Mouse (Mus musculus) limb, embryonic 11.5 days (tissue): ENCODE data around the gene Notum. TPM values are rescaled to one million over a fixed set of nuclear protein-coding genes. Genes with fewer than 3 reads are reported as not detected.

Experiments used
- ATAC-seq: fragments of 200-750 bp; cut with Nextera tagmentation; 2 replicates; pipeline ENCODE4 v1.8.0; 2017; ENCODE audit warnings: low read depth; ENCODE audit not compliant: insufficient number of reproducible peaks, low FRiP score, low TSS enrichment
- DNase-seq: peaks from one replicate; pipeline ENCODE4 v3.0.0-alpha.2; 2015; ENCODE audit warnings: low spot score
- H3K27ac ChIP-seq: fragments of 300-500 bp; sonication (generic); replicated peaks from 2 replicates; pipeline ENCODE4 v1.5.1; 2014; ENCODE audit warnings: low read depth, mild to moderate bottlenecking, low read length
- H3K27me3 ChIP-seq: fragments of 300-500 bp; sonication (generic); 2 replicates; pipeline ENCODE4 v1.6.1; 2014; ENCODE audit warnings: mild to moderate bottlenecking, low read length, mixed read lengths; ENCODE audit not compliant: control insufficient read depth, insufficient read depth
- H3K36me3 ChIP-seq: fragments of 300-500 bp; sonication (generic); 2 replicates; pipeline ENCODE4 v1.6.1; 2014; ENCODE audit warnings: mild to moderate bottlenecking, low read length, moderate library complexity, mixed read lengths; ENCODE audit not compliant: control insufficient read depth, insufficient read depth
- H3K4me1 ChIP-seq: fragments of 300-500 bp; sonication (generic); 2 replicates; pipeline ENCODE4 v1.6.1; 2014; ENCODE audit warnings: low read length, mixed read lengths; ENCODE audit not compliant: control insufficient read depth, insufficient read depth
- H3K4me2 ChIP-seq: fragments of 300-500 bp; sonication (generic); 2 replicates; pipeline ENCODE4 v1.6.1; 2014; ENCODE audit warnings: low read depth, mild to moderate bottlenecking, moderate library complexity; ENCODE audit not compliant: severe bottlenecking
- H3K4me3 ChIP-seq: fragments of 300-500 bp; sonication (generic); 2 replicates; pipeline ENCODE4 v1.5.1; 2014; ENCODE audit warnings: low read depth, low read length
- H3K9ac ChIP-seq: fragments of 300-500 bp; sonication (generic); 2 replicates; pipeline ENCODE4 v1.6.1; 2014; ENCODE audit warnings: mild to moderate bottlenecking, low read length
- H3K9me3 ChIP-seq: fragments of 300-500 bp; sonication (generic); 2 replicates; pipeline ENCODE4 v1.6.1; 2016; ENCODE audit warnings: low read length; ENCODE audit not compliant: control insufficient read depth
- WGBS: fragments of 180-500 bp; shearing (Covaris S2); extraction: QIAGEN DNeasy Blood & Tissue Kit; methylation state at CpG from one replicate; pipeline ENCODE4 v1.1.7; 2014; 5-methylcytosine and 5-hydroxymethylcytosine counted together
- microRNA-seq: library from miRNA; unstranded; fragments of <30 nt; microRNA quantifications from one replicate; pipeline ENCODE4, GENCODE M21; 2016
- polyA plus RNA-seq: library from polyadenylated mRNA; unstranded; fragments of >200 nt; fragmentation: Nextera tagmentation; extraction: Ambion mirVana; gene quantifications from 2 replicates; pipeline ENCODE4 v1.2.1, GENCODE M21; 2014

Notum gene
- polyA plus RNA-seq, 1 experiment from 2014 or later: 7.5 TPM

DNA sequence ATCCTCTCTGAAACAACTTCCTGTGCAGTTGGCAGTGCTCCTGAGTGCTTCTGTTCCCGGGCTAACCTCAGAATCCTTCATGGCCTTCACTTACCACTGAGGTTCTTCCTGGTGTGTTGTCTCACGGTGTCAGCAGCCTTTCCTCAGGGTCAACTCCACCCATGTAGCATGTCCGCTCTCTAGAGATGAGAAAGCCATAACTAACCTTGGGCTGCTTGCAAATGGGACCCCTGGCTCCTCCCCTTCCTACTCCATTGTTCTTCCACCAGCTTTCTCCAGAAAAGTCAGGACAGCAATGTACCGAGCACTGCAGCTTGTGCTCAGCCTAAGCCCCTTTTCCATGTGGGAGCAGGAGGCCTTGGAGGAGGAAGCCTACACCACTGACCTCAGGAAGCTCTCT, 54.2 kb downstream of the Notum start:
- Histone ChIP-seq H3K4me1 (peaks cover 6% of the 10 kb centered on the region; the same call in 1 of the 2 replicates), H3K27me3 (0 out of 2 replicates have a peak, but pooled peaks cover 10% of the 10 kb centered on the region), H3K36me3 (peaks cover 12% of the 10 kb centered on the region), H3K4me2 (no peak overlapping the region), H3K4me3 (no peak overlapping the region), H3K9me3 (no peaks in the 10 kb centered on the region), H3K27ac (no peak overlapping the region), H3K9ac (no peak overlapping the region)
- DNase-seq (no peak), ATAC-seq (no peak)
- 79% methylated on average over 4 of the region's 4 CpGs for WGBS

DNA sequence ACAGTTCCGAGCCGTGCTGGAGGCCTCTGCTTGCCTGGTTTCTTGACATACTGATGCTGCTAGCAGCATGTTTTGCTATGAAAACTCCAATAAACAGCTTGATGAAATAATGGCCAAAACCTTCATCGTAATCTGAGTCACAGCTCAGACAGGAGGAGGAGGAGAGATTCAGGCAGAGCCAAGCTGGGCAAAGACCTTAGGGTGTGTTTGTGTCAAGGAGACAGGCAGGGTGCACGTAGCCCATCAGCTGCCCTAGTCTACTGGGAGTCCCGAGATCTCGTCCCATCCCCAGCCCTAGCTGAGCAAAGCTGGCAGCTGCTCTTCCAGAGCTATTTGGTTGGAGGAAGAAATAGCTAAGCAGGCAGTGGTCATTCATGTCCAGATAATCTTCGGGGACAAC, 55.3 kb downstream of the Notum start:
- no peak overlapping the region for H3K9ac ChIP-seq
- 0 out of 2 replicates have a peak, but pooled peaks cover 10% of the 10 kb centered on the region for H3K27me3 ChIP-seq
- no peak overlapping the region for H3K4me3 ChIP-seq
- no peak for DNase-seq
- no peak overlapping the region for H3K27ac ChIP-seq
- peaks cover 6% of the 10 kb centered on the region; the same call in 1 of the 2 replicates for H3K4me1 ChIP-seq
- no peak for ATAC-seq
- H3K4me2 ChIP-seq: no peak overlapping the region
- H3K36me3 ChIP-seq: peaks cover 12% of the 10 kb centered on the region
- WGBS: 91% methylated on average over 7 of the region's 7 CpGs
- H3K9me3 ChIP-seq: no peaks in the 10 kb centered on the region

Small RNAs within 50 kb of the gene (microRNA-seq; reads per million reads assigned to microRNA genes)
- gene Mir6936: not detected

Other genes with a start within 250 kb of the Notum start
- 47.1 and 51.1 TPM in 2 replicates for gene Nploc4, start 223.5 kb downstream of the Notum start, polyA plus RNA-seq
- not detected in 2 replicates for gene Tspan10, start 218.5 kb downstream of the Notum start, polyA plus RNA-seq
- 0.19 TPM in 1 of 2 replicates, not detected in the other for gene Pde6g, start 207.7 kb downstream of the Notum start, polyA plus RNA-seq
- gene Oxld1, start 203.1 kb downstream of the Notum start, polyA plus RNA-seq: 11.5 and 11.9 TPM in 2 replicates
- gene Ccdc137, start 203.1 kb downstream of the Notum start, polyA plus RNA-seq: 32.6 and 36.4 TPM in 2 replicates
- 56.6 and 58.3 TPM in 2 replicates for gene Arl16, start 193.6 kb downstream of the Notum start, polyA plus RNA-seq
- 166 and 177 TPM in 2 replicates for gene Mrpl12, start 176.6 kb downstream of the Notum start, polyA plus RNA-seq
- 57.8 and 58.5 TPM in 2 replicates for gene Slc25a10, start 169.3 kb downstream of the Notum start, polyA plus RNA-seq
- 0.71 and 1.8 TPM in 2 replicates for gene Gcgr, start 130.5 kb downstream of the Notum start, polyA plus RNA-seq
- gene Mcrip1, start 111.4 kb downstream of the Notum start, polyA plus RNA-seq: 234 and 252 TPM in 2 replicates
- 0.47 and 0.85 TPM in 2 replicates for gene Ppp1r27, start 110.0 kb downstream of the Notum start, polyA plus RNA-seq
- gene P4hb, start 87.9 kb downstream of the Notum start, polyA plus RNA-seq: 640 and 656 TPM in 2 replicates
- 593 and 597 TPM in 2 replicates for gene Arhgdia, start 79.6 kb downstream of the Notum start, polyA plus RNA-seq
- gene Alyref, start 62.8 kb downstream of the Notum start, polyA plus RNA-seq: 810 and 850 TPM in 2 replicates
- gene Anapc11, start 62.8 kb downstream of the Notum start, polyA plus RNA-seq: 214 and 223 TPM in 2 replicates
- gene Npb, start 52.7 kb downstream of the Notum start, polyA plus RNA-seq: 1.4 TPM in 1 of 2 replicates, not detected in the other
- 105 and 111 TPM in 2 replicates for gene Pcyt2, start 43.2 kb downstream of the Notum start, polyA plus RNA-seq
- 24.6 TPM in 2 replicates for gene Sirt7, start 35.9 kb downstream of the Notum start, polyA plus RNA-seq
- gene Mafg, start 27.6 kb downstream of the Notum start, polyA plus RNA-seq: 22.6 and 24.2 TPM in 2 replicates
- 33.3 and 34.2 TPM in 2 replicates for gene Pycr1, start 17.4 kb downstream of the Notum start, polyA plus RNA-seq
- not detected in 2 replicates for gene Myadml2, start 13.0 kb downstream of the Notum start, polyA plus RNA-seq
- gene Aspscr1, start 11.8 kb upstream of the Notum start, polyA plus RNA-seq: 122 and 128 TPM in 2 replicates
- gene Cenpx, start 52.6 kb upstream of the Notum start, polyA plus RNA-seq: 126 and 127 TPM in 2 replicates
- 44.3 and 47.8 TPM in 2 replicates for gene Lrrc45, start 52.8 kb upstream of the Notum start, polyA plus RNA-seq
- gene Rac3, start 60.3 kb upstream of the Notum start, polyA plus RNA-seq: 7.4 and 12.8 TPM in 2 replicates
- 12.4 and 16.5 TPM in 2 replicates for gene Dcxr, start 66.1 kb upstream of the Notum start, polyA plus RNA-seq
- gene Cbr2, start 70.9 kb upstream of the Notum start, polyA plus RNA-seq: 6.7 and 7.4 TPM in 2 replicates
- 11.2 and 13.4 TPM in 2 replicates for gene Hmga1b, start 101.6 kb upstream of the Notum start, polyA plus RNA-seq
- gene Rfng, start 123.0 kb upstream of the Notum start, polyA plus RNA-seq: 23.7 and 29.5 TPM in 2 replicates
- 266 and 275 TPM in 2 replicates for gene Gps1, start 123.1 kb upstream of the Notum start, polyA plus RNA-seq
- 87.4 and 95.9 TPM in 2 replicates for gene Dus1l, start 135.2 kb upstream of the Notum start, polyA plus RNA-seq
- 87.3 and 91.8 TPM in 2 replicates for gene Fasn, start 163.4 kb upstream of the Notum start, polyA plus RNA-seq